Mouse (Mus musculus) small intestine, adult 10 weeks (tissue): ENCODE data around the gene Olfr484. TPM values are rescaled to one million over a fixed set of nuclear protein-coding genes. Genes with fewer than 3 reads are reported as not detected.

Source experiments
- polyA plus RNA-seq: library from polyadenylated mRNA; stranded (reverse); fragments of 350-450 nt; fragmentation: Illumina TruSeq; extraction: RNeasy Lipid Tissue Mini Kit (QIAGEN cat#74804); gene quantifications from one replicate; pipeline ENCODE4 v1.2.3, GENCODE M21; 2014; ENCODE audit warnings: low replicate concordance

Gene Olfr484
- polyA plus RNA-seq, result not detected

DNA sequence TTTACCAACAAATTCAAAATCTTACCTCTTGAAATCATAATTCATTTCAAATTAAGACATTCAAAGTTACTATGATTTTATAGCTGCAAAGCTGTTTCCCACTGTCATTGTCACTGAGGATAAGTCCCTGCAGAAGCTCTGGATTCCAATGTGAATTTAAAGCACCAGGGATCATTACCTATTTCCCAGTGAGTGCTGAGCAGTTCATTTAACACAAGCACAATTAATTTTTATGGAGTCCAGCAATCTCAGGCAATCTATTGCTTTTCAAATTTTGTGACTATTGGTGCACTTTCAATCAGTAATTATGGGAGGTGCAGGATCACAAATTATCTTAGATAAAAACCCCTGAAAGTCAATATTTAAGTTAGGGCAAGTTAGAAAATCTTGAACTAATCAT is at the start of gene Olfr484:
Gene Olfr484 (minus strand): TSS at position 101 of the 400 bp plus-strand sequence.

DNA sequence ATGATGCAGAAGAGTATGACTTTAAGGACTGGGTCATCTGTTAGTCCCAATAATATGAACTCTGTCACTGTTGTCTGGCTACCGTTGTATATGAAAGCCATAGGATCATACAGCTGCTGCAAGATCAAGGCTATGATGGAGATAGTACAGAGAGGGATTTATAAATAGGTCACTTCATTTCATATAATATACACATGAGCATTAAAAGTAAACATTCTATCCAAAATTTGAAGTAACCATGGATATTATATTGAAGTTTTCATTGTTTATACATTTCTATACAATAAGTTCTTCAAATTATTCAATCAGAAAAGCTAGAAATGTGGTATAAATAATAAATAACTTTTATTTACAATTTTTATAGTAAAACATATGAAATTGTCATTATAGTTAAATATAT is 45.4 kb upstream of the Olfr484 start, which contains the start of gene Olfr486:
Gene Olfr486 (minus strand): TSS at position 101 of the 400 bp plus-strand sequence.

DNA sequence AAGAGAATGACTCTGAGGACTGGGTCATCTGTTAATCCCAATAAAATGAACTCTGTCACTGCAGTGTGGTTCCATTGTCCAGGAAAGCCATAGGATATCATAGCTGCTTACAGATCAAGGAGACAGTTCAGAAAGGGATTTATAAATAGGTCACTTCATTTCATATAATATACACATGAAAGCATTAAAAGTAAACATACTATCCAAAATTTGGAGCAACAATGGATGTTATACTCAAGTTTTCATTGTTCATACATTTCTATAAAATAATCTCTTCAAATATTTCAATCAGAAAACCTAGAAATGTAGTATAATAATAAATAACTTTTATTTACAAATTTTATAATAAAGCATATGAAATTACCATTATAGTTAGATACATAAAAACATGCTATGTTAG is 32.5 kb upstream of the Olfr484 start, which contains the start of gene Olfr485:
Gene Olfr485 (minus strand): TSS at position 101 of the 400 bp plus-strand sequence.

DNA sequence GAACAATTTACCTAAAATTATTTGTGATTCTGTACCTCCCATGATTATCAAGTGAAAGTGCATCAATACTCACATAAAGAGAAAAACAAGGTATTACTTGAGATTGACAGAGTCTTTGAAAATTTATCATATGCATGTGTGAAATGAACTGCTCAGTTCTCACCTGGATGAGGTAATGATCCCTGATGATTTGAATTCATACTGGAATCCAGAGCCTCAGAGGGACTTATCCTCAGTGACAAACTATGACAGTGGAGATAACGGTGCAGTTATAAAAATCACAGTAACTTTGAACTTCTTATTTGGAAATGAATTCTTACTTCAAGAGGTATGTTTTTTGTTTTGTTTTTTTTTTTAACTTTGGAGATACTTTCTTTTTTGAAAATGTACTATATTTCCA is 26.7 kb downstream of the Olfr484 start, which contains the start of gene Olfr483:
Gene Olfr483 (plus strand): TSS at position 301 of the 400 bp plus-strand sequence.

DNA sequence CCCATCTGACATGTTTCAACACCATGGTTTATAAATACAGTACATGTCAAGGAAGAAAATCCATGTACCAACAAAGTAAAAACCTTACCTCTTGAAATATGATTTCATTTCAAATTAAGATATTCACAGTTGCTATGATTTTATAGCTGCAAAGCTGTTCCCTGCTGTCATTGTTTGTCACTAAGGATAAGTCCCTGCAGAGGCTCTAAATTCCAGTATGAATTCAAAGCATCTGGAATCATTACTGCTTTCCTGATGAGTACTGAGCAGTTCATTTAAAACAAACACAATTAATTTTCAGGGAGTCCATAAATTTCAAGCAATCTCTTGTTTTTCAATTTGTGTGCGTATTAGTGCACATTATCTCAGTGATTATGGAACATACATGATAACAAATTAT is 29.8 kb downstream of the Olfr484 start, which contains the start of gene Olfr482:
Gene Olfr482 (minus strand): TSS at position 101 of the 400 bp plus-strand sequence.

DNA sequence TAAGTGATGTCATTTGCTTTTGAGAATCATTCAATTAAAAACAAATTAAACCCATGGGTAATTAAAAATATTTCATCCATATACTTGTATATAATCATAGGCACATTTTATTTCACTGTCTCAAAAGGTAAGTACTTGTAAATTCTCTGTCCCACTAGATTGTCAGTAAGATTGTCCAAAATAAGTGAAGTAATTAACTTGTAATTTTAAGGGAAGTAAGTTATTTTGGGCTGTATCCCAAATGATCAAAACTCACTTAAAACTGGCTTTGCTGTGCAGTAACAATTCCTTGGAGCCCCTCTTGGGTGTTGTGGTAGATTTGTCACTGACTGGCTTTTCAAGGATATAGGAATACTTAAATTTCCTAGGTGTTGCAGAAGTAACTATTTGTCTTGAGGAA is 47.7 kb downstream of the Olfr484 start, which contains the start of gene Olfr481:
Gene Olfr481 (plus strand): TSS at position 301 of the 400 bp plus-strand sequence.

Other genes with a start within 250 kb of the Olfr484 start
- not detected for gene Olfr472, start 229.5 kb downstream of the Olfr484 start, polyA plus RNA-seq
- gene Olfr473, start 197.0 kb downstream of the Olfr484 start, polyA plus RNA-seq, result not detected
- gene Olfr474, start 172.8 kb downstream of the Olfr484 start, polyA plus RNA-seq, result not detected
- gene Olfr476, start 162.6 kb downstream of the Olfr484 start, polyA plus RNA-seq, result not detected
- gene Olfr477, start 140.8 kb downstream of the Olfr484 start, polyA plus RNA-seq, result not detected
- gene Olfr478, start 93.5 kb downstream of the Olfr484 start, polyA plus RNA-seq, result not detected
- gene Olfr479, start 76.8 kb downstream of the Olfr484 start, polyA plus RNA-seq, result not detected
- not detected for gene Olfr480, start 60.1 kb downstream of the Olfr484 start, polyA plus RNA-seq
- not detected for gene Olfr481, start 47.6 kb downstream of the Olfr484 start, polyA plus RNA-seq
- gene Olfr482, start 29.9 kb downstream of the Olfr484 start, polyA plus RNA-seq, result not detected
- not detected for gene Olfr483, start 26.6 kb downstream of the Olfr484 start, polyA plus RNA-seq
- gene Olfr485, start 32.4 kb upstream of the Olfr484 start, polyA plus RNA-seq, result not detected
- gene Olfr486, start 45.3 kb upstream of the Olfr484 start, polyA plus RNA-seq, result not detected
- not detected for gene Olfr487, start 87.2 kb upstream of the Olfr484 start, polyA plus RNA-seq
- not detected for gene Olfr488, start 130.9 kb upstream of the Olfr484 start, polyA plus RNA-seq
- not detected for gene Olfr490, start 161.5 kb upstream of the Olfr484 start, polyA plus RNA-seq
- gene Olfr491, start 186.0 kb upstream of the Olfr484 start, polyA plus RNA-seq, result not detected
- not detected for gene Olfr492, start 196.2 kb upstream of the Olfr484 start, polyA plus RNA-seq
- gene Olfr493, start 219.5 kb upstream of the Olfr484 start, polyA plus RNA-seq, result not detected
- gene Olfr494, start 237.9 kb upstream of the Olfr484 start, polyA plus RNA-seq, result not detected